Mouse (Mus musculus): ENCODE data around the gene Pde4a. TPM values are rescaled to one million over a fixed set of nuclear protein-coding genes. Genes with fewer than 3 reads are reported as not detected.
"Not testable (repeated sequence)": the region's sequence is repeated elsewhere in the genome, so short reads cannot be mapped to it uniquely, and the experiment has no call there.

Pde4a gene
- polyA plus RNA-seq, 1 experiment = 0.05 TPM

- Histone ChIP-seq H3K36me3 (ENCODE audit: control insufficient read depth) (peaks cover 4% of the 10 kb centered on the region), H3K27me3 (ENCODE audit: control insufficient read depth) (no peaks in the 10 kb centered on the region), H3K4me3 (replicated peaks) (no peak overlapping the region), H3K9me3 (ENCODE audit: control insufficient read depth, low read length) (no peaks in the 10 kb centered on the region), H3K4me1 (ENCODE audit: control insufficient read depth) (peaks cover 8% of the 10 kb centered on the region)
- TF ChIP-seq TAL1 (IDR thresholded peaks at IDR 0.05; ENCODE audit: low read length) (no peak), GATA1 (IDR thresholded peaks at IDR 0.05; ENCODE audit: low read length) (no peak)
Measured at GRCm38 (mm10) chr9:21189905-21190304, 24.4 kb downstream of the Pde4a start.

DNA sequence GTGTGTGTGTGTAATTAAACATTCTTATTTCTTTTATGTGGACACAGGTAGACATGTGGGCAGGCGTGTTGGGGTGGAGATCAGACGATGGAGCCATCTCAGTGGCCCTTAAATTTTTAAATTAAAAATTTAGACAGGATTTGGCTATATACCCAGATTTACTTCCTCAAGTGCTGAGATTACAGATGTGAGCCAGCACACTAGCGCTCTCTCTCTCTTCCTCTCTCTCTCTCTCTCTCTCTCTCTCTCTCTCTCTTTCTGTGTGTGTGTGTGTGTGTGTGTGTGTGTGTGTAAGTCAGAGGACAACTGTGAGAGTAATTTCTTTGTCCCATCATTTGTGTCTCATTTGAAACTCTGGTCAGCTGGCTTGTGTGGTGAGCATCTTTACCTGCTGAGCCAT is 25.2 kb downstream of the Pde4a start:
- Histone ChIP-seq H3K27me3 (ENCODE audit: control insufficient read depth) (no peaks in the 10 kb centered on the region), H3K4me3 (replicated peaks) (no peak overlapping the region), H3K36me3 (ENCODE audit: control insufficient read depth) (peaks cover 4% of the 10 kb centered on the region), H3K9me3 (ENCODE audit: control insufficient read depth, low read length) (no peaks in the 10 kb centered on the region), H3K4me1 (ENCODE audit: control insufficient read depth) (peaks cover 4% of the 10 kb centered on the region)
- TF ChIP-seq TAL1 (IDR thresholded peaks at IDR 0.05; ENCODE audit: low read length) (no peak), GATA1 (IDR thresholded peaks at IDR 0.05; ENCODE audit: low read length) (no peak)

GRCm38 (mm10) chr9:21193786-21194185 is 28.3 kb downstream of the Pde4a start:
- H3K27me3 ChIP-seq (ENCODE audit: control insufficient read depth) = no peaks in the 10 kb centered on the region
- H3K4me3 ChIP-seq (replicated peaks) = no peak overlapping the region
- peaks cover 4% of the 10 kb centered on the region for H3K36me3 ChIP-seq (ENCODE audit: control insufficient read depth)
- peaks cover 6% of the 10 kb centered on the region; the same call in 1 of the 2 replicates for H3K4me1 ChIP-seq (ENCODE audit: control insufficient read depth)
- TF ChIP-seq GATA1 (IDR thresholded peaks at IDR 0.05; ENCODE audit: low read length) = no peak
- TF ChIP-seq TAL1 (IDR thresholded peaks at IDR 0.05; ENCODE audit: low read length) = no peak
- H3K9me3 ChIP-seq (ENCODE audit: control insufficient read depth, low read length) = no peaks in the 10 kb centered on the region

GRCm38 (mm10) chr9:21194787-21195493 is 29.4 kb downstream of the Pde4a start:
- TF ChIP-seq TAL1 (IDR thresholded peaks at IDR 0.05; ENCODE audit: low read length) (no peak), GATA1 (IDR thresholded peaks at IDR 0.05; ENCODE audit: low read length) (no peak)
- no peaks in the 10 kb centered on the region for H3K9me3 ChIP-seq (ENCODE audit: control insufficient read depth, low read length)
- no peak overlapping the region for H3K4me3 ChIP-seq (replicated peaks)
- no peaks in the 10 kb centered on the region for H3K27me3 ChIP-seq (ENCODE audit: control insufficient read depth)
- H3K4me1 ChIP-seq (ENCODE audit: control insufficient read depth) = peaks cover 6% of the 10 kb centered on the region; the same call in 1 of the 2 replicates
- peaks cover 4% of the 10 kb centered on the region for H3K36me3 ChIP-seq (ENCODE audit: control insufficient read depth)

GRCm38 (mm10) chr9:21195736-21196505 is 30.4 kb downstream of the Pde4a start:
- not testable (repeated sequence) for H3K4me1 ChIP-seq (ENCODE audit: control insufficient read depth); H3K4me3 ChIP-seq (replicated peaks); H3K27me3 ChIP-seq (ENCODE audit: control insufficient read depth); H3K36me3 ChIP-seq (ENCODE audit: control insufficient read depth); H3K9me3 ChIP-seq (ENCODE audit: control insufficient read depth, low read length)

DNA sequence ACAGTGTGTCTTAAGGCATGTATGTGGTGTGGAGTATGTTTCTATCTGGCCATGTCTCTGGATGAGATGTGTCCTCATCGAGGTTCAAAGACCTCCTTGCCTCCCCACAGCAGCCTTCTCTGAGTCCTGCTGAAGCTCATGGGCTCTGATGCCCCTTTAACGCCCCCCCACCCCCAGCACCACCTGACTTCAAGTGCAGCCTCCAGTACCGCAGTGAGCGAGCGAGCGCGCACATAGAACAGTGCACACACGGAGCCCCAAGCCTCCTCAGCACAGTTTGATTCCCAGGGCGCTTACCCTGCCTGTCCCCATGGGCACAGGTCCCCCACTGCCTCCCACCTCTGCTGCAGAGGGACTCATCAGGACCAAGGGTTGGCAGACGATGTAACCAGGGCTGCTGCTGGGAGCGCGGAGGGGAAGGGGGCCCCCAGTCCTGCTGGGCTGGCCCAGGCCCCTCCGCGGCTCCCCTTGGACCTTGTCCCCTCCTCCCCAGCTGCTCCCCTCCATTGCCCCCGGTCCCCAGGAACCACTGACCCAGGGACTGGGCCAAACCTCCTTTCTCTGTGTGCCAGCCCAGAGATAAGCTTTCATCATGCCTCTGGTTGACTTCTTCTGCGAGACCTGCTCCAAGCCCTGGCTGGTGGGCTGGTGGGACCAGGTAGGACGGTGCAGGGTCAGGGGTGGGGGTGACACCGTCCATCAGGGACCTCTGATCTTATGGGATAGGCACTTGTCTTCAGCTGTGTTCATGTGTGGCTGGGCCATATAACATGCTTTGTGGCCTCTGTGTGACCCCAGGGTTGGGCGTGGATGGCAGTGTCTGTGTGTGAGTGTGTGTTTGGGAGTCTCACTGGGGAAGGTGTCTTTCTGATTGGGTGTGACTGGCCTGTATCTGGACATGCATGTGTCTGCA is 31.3 kb downstream of the Pde4a start:
- Histone ChIP-seq H3K4me1 (ENCODE audit: control insufficient read depth) (peaks cover 6% of the 10 kb centered on the region; the same call in 1 of the 2 replicates), H3K36me3 (ENCODE audit: control insufficient read depth) (peaks cover 4% of the 10 kb centered on the region), H3K4me3 (replicated peaks) (no peak overlapping the region), H3K27me3 (ENCODE audit: control insufficient read depth) (no peaks in the 10 kb centered on the region), H3K9me3 (ENCODE audit: control insufficient read depth, low read length) (no peaks in the 10 kb centered on the region)
- no peak for TF ChIP-seq TAL1 (IDR thresholded peaks at IDR 0.05; ENCODE audit: low read length)
- TF ChIP-seq GATA1 (IDR thresholded peaks at IDR 0.05; ENCODE audit: low read length) = no peak

- Histone ChIP-seq H3K36me3 (ENCODE audit: control insufficient read depth) (no peaks in the 10 kb centered on the region), H3K4me3 (replicated peaks) (no peak overlapping the region)
- no peak for TF ChIP-seq GATA1 (IDR thresholded peaks at IDR 0.05; ENCODE audit: low read length)
- TF ChIP-seq TAL1 (IDR thresholded peaks at IDR 0.05; ENCODE audit: low read length) = no peak
Measured at GRCm38 (mm10) chr9:21197981-21198380, 32.5 kb downstream of the Pde4a start.

GRCm38 (mm10) chr9:21198960-21199359 is 33.4 kb downstream of the Pde4a start:
- H3K4me3 ChIP-seq (replicated peaks) = no peak overlapping the region
- H3K4me1 ChIP-seq (ENCODE audit: control insufficient read depth) = peaks cover 9% of the 10 kb centered on the region; the same call in 1 of the 2 replicates
- no peaks in the 10 kb centered on the region for H3K9me3 ChIP-seq (ENCODE audit: control insufficient read depth, low read length)
- H3K36me3 ChIP-seq (ENCODE audit: control insufficient read depth) = no peaks in the 10 kb centered on the region
- H3K27me3 ChIP-seq (ENCODE audit: control insufficient read depth) = no peaks in the 10 kb centered on the region
- TF ChIP-seq TAL1 (IDR thresholded peaks at IDR 0.05; ENCODE audit: low read length) = no peak

More at GRCm38 (mm10) chr9:21197981-21198380, 32.5 kb downstream of the Pde4a start:
- Histone ChIP-seq H3K4me1 (ENCODE audit: control insufficient read depth) (peaks cover 6% of the 10 kb centered on the region; the same call in 1 of the 2 replicates), H3K27me3 (ENCODE audit: control insufficient read depth) (no peaks in the 10 kb centered on the region), H3K9me3 (ENCODE audit: control insufficient read depth, low read length) (no peaks in the 10 kb centered on the region)

- Histone ChIP-seq H3K36me3 (ENCODE audit: control insufficient read depth) (no peaks in the 10 kb centered on the region), H3K9me3 (ENCODE audit: control insufficient read depth, low read length) (no peaks in the 10 kb centered on the region), H3K27me3 (ENCODE audit: control insufficient read depth) (no peaks in the 10 kb centered on the region), H3K4me3 (replicated peaks) (no peak overlapping the region), H3K4me1 (ENCODE audit: control insufficient read depth) (peaks cover 17% of the 10 kb centered on the region)
- no peak for TF ChIP-seq GATA1 (IDR thresholded peaks at IDR 0.05; ENCODE audit: low read length)
- no peak for TF ChIP-seq TAL1 (IDR thresholded peaks at IDR 0.05; ENCODE audit: low read length)
Measured at GRCm38 (mm10) chr9:21204156-21204527, 38.6 kb downstream of the Pde4a start.
